In genomic region chr6:8970576-8970975, GRCm38 (mm10) we compare ENCODE assay signal across 21 mouse cellular contexts. TPM values are rescaled to one million over a fixed set of nuclear protein-coding genes. Genes with fewer than 3 reads are reported as not detected.
DNase-seq lines count a peak whose midpoint lies in the region.
"Had no signal": no experiment of that assay in that cellular context is flagged by ENCODE, and none has a peak within 500 bp of the region (broad histone marks: within the 10 kb centered on the region; RNA-seq: fewer than 3 reads in every experiment).

No protein-coding gene starts in this region.

- no peaks in the 10 kb centered on the region for H3K4me1 ChIP-seq in forebrain, embryonic 10.5 days
- H3K4me1 ChIP-seq: hindbrain, embryonic 12.5 days; hindbrain, embryonic 15.5 days had no signal

- DNase-seq in adrenal gland, adult (ENCODE audit: inconsistent age in 2 of 2, low spot score in 1 of 2), result peak; percentile 80 to 88
- no peak for DNase-seq in adrenal gland, postnatal 4 days (ENCODE audit: low spot score in 2 of 2)
- DNase-seq in adrenal gland, postnatal 14 days, result peak; percentile 34
- DNase-seq in mesoderm, embryonic 11.5 days (ENCODE audit: low read depth, low spot score), result peak; percentile 41
- no peak for DNase-seq in forebrain, embryonic 10.5 days (ENCODE audit: extremely low spot score, low spot score)
- no peak for DNase-seq in testis, postnatal 10 days (ENCODE audit: low spot score)
- DNase-seq: cerebellum, adult 11-12 months; cerebellum, adult 8-10 months; cerebellum, postnatal 10 days; forebrain, postnatal 0 days; gastrocnemius, adult 2 months; gastrocnemius, postnatal 14 days; heart, adult 11 months had no signal

- no peaks in the 10 kb centered on the region for H3K27me3 ChIP-seq in forebrain, embryonic 10.5 days (ENCODE audit: poor library complexity, severe bottlenecking)
- H3K27me3 ChIP-seq: hindbrain, embryonic 12.5 days; hindbrain, embryonic 15.5 days had no signal

- H3K9me3 ChIP-seq in forebrain, embryonic 10.5 days, result no peaks in the 10 kb centered on the region
- H3K9me3 ChIP-seq: hindbrain, embryonic 12.5 days; hindbrain, embryonic 15.5 days had no signal

- no peaks in the 10 kb centered on the region for H3K36me3 ChIP-seq in forebrain, embryonic 10.5 days (replicated peaks)
- H3K36me3 ChIP-seq: hindbrain, embryonic 12.5 days; hindbrain, embryonic 15.5 days had no signal

- WGBS in forebrain, embryonic 10.5 days, result 78% methylated on average over 2 of the region's 2 CpGs

- no peak overlapping the region for H3K4me3 ChIP-seq in forebrain, embryonic 10.5 days
- H3K4me3 ChIP-seq: gastrocnemius, adult 2 months; hindbrain, embryonic 12.5 days; hindbrain, embryonic 15.5 days had no signal

- H3K27ac ChIP-seq in forebrain, embryonic 10.5 days, result no peak overlapping the region
- H3K27ac ChIP-seq: gastrocnemius, adult 2 months; hindbrain, embryonic 12.5 days; hindbrain, embryonic 15.5 days had no signal

RNA-seq across cellular contexts. Expression of gene Nxph1, which starts 22.3 kb away (rescaled TPM):
- total RNA-seq in adrenal gland, postnatal 4 days (2021), result 1 to 10 TPM; 3.6 to 4.4 TPM
- total RNA-seq in adrenal gland, postnatal 14 days (2021), result 0.56 and 1.5 TPM in 2 replicates
- 0.23 and 1.0 TPM in 2 replicates for polyA plus RNA-seq in forebrain, embryonic 10.5 days (2016; fragmentation: Nextera tagmentation; extraction: Ambion mirVana)
- total RNA-seq: ES-E14; gastrocnemius, adult 2 months; gastrocnemius, postnatal 14 days; heart, adult 8-10 months; heart, postnatal 25 days; hematopoietic stem cell, adult 5-6 weeks had no signal
- polyA plus RNA-seq: heart, embryonic 11.5 days; Patski had no signal

Comparison
In these comparisons a context has a peak if more than half of its experiments do, and no peak if none do; other contexts are left out.
1. DNase-seq: peak in adrenal gland, adult (2 of 2), adrenal gland, postnatal 14 days (single experiment) and mesoderm, embryonic 11.5 days (single experiment); none in adrenal gland, postnatal 4 days (0 of 2), forebrain, embryonic 10.5 days (single experiment) and testis, postnatal 10 days (single experiment).